Mouse (Mus musculus): ENCODE measurements around the gene Hdac7.

GRCm38 (mm10) chr15:97843247-97843651 lies 1.1 kb downstream of the Hdac7 start:
- TF ChIP-seq CTCF (IDR thresholded peaks at IDR 0.05; ENCODE audit: extremely low read depth, insufficient read depth, low read length) (no peak), POLR2A (IDR thresholded peaks at IDR 0.05; ENCODE audit: extremely low read depth, insufficient read depth, low read length) (no peak)

All from cortical plate, adult 2 months (tissue).